ENCODE assay signal across 9 mouse cellular contexts in genomic region chrX:137569472-137570188, GRCm38 (mm10). TPM values are rescaled to one million over a fixed set of nuclear protein-coding genes. Genes with fewer than 3 reads are reported as not detected.
DNase-seq lines count a peak whose midpoint lies in the region; ATAC-seq and TF ChIP-seq lines count a peak whose summit lies in the region.
"Had no signal": no experiment of that assay in that cellular context is flagged by ENCODE, and none has a peak within 500 bp of the region (broad histone marks: within the 10 kb centered on the region; RNA-seq: fewer than 3 reads in every experiment).

No protein-coding gene starts in this region.

- peak; percentile 55; the same call in 1 of the 2 replicates for ATAC-seq in forebrain, embryonic 12.5 days (ENCODE audit: low FRiP score)
- no peak for ATAC-seq in limb, embryonic 13.5 days (ENCODE audit: low FRiP score, low read depth)
- no peak for ATAC-seq in stomach, embryonic 15.5 days (ENCODE audit: insufficient read depth, low FRiP score, low read depth)

- H3K27ac ChIP-seq in layer of hippocampus, adult 2 months = no peak overlapping the region
- no peak overlapping the region for H3K27ac ChIP-seq in forebrain, embryonic 12.5 days
- no peak overlapping the region for H3K27ac ChIP-seq in limb, embryonic 13.5 days
- no peak overlapping the region for H3K27ac ChIP-seq in stomach, embryonic 15.5 days

- no peak for TF ChIP-seq CTCF in layer of hippocampus, adult 2 months (conservative IDR thresholded peaks at IDR 0.05)

- peak overlapping the region; percentile 24; the same call in 1 of the 2 replicates for H3K4me3 ChIP-seq in layer of hippocampus, adult 2 months
- peak overlapping the region; percentile 40 for H3K4me3 ChIP-seq in forebrain, embryonic 12.5 days (replicated peaks)
- peak overlapping the region; percentile 46 for H3K4me3 ChIP-seq in limb, embryonic 13.5 days
- no peak overlapping the region for H3K4me3 ChIP-seq in stomach, embryonic 15.5 days (replicated peaks)

- H3K4me1 ChIP-seq in forebrain, embryonic 12.5 days = no peaks in the 10 kb centered on the region; the same call in 1 of the 2 replicates
- H3K4me1 ChIP-seq in limb, embryonic 13.5 days = no peaks in the 10 kb centered on the region
- no peaks in the 10 kb centered on the region for H3K4me1 ChIP-seq in stomach, embryonic 15.5 days

- H3K36me3 ChIP-seq in forebrain, embryonic 12.5 days (replicated peaks) = no peaks in the 10 kb centered on the region
- no peaks in the 10 kb centered on the region for H3K36me3 ChIP-seq in limb, embryonic 13.5 days
- no peaks in the 10 kb centered on the region for H3K36me3 ChIP-seq in stomach, embryonic 15.5 days
- H3K36me3 ChIP-seq: G1E had no signal

- peaks cover 47% of the 10 kb centered on the region for H3K27me3 ChIP-seq in forebrain, embryonic 12.5 days
- H3K27me3 ChIP-seq in limb, embryonic 13.5 days = peaks cover 54% of the 10 kb centered on the region
- H3K27me3 ChIP-seq in stomach, embryonic 15.5 days (replicated peaks) = peaks cover 35% of the 10 kb centered on the region

- H3K4me2 ChIP-seq in forebrain, embryonic 12.5 days = peak overlapping the region; percentile 68
- H3K4me2 ChIP-seq in limb, embryonic 13.5 days (replicated peaks) = peak overlapping the region; percentile 73
- peak overlapping the region; percentile 56 for H3K4me2 ChIP-seq in stomach, embryonic 15.5 days

- WGBS in forebrain, embryonic 12.5 days = 23% methylated on average over 21 of the region's 21 CpGs
- WGBS in limb, embryonic 13.5 days = 19% methylated on average over 21 of the region's 21 CpGs
- WGBS in stomach, embryonic 15.5 days = 27% methylated on average over 21 of the region's 21 CpGs

- no peaks in the 10 kb centered on the region for H3K9me3 ChIP-seq in forebrain, embryonic 12.5 days
- no peaks in the 10 kb centered on the region for H3K9me3 ChIP-seq in limb, embryonic 13.5 days
- H3K9me3 ChIP-seq in stomach, embryonic 15.5 days = no peaks in the 10 kb centered on the region

- no peak overlapping the region for H3K9ac ChIP-seq in forebrain, embryonic 12.5 days
- H3K9ac ChIP-seq in limb, embryonic 13.5 days = no peak overlapping the region
- no peak overlapping the region for H3K9ac ChIP-seq in stomach, embryonic 15.5 days

- DNase-seq in layer of hippocampus, adult 2 months (ENCODE audit: low spot score in 2 of 2) = no peak
- DNase-seq in layer of hippocampus, postnatal 36 days = no peak
- DNase-seq in thymus, postnatal 25 days = no peak
- no peak for DNase-seq in liver
- no peak for DNase-seq in spleen, postnatal 36 days (ENCODE audit: low spot score in 2 of 2)

RNA-seq across cellular contexts. Expression of gene Il1rapl2, which starts 0.8 kb away (rescaled TPM):
- total RNA-seq in layer of hippocampus, adult 2 months (2021) = 1 to 10 TPM; 2.5 to 2.7 TPM
- total RNA-seq in layer of hippocampus, postnatal 36 days (2021) = 1 to 10 TPM; 2.1 to 2.7 TPM
- polyA plus RNA-seq in forebrain, embryonic 12.5 days (2016; fragmentation: Nextera tagmentation; extraction: Ambion mirVana) = 0.44 and 0.60 TPM in 2 replicates
- polyA plus RNA-seq in limb, embryonic 13.5 days (2015; fragmentation: Nextera tagmentation; extraction: Ambion mirVana) = 1.0 and 1.2 TPM in 2 replicates
- 0.18 and 0.34 TPM in 2 replicates for polyA plus RNA-seq in stomach, embryonic 15.5 days (2015; fragmentation: Nextera tagmentation; extraction: Ambion mirVana)
- polyA plus RNA-seq: G1E had no signal
